Mouse (Mus musculus): ENCODE measurements around the gene Atp13a1.

The Atp13a1 gene

GRCm38 (mm10) chr8:69790773-69791367 is at the start of gene Atp13a1, which contains the start of gene Zfp866:
Gene Atp13a1, plus strand, starts transcription at chr8:69791163.
Gene Zfp866, minus strand, starts transcription at chr8:69791178.
- peak; percentile 81 for DNase-seq (ENCODE audit: low read depth, low spot score)

GRCm38 (mm10) chr8:69741231-69741630 is 49.7 kb upstream of the Atp13a1 start:
- no peak for DNase-seq (ENCODE audit: low read depth, low spot score)

- DNase-seq (ENCODE audit: low read depth, low spot score), result peak; percentile 94
Observed at GRCm38 (mm10) chr8:69749544-69750454, 41.2 kb upstream of the Atp13a1 start, which contains the start of gene Zfp963. Gene Zfp963, minus strand, starts transcription at chr8:69749970.

- DNase-seq (ENCODE audit: low read depth, low spot score), result no peak
Observed at GRCm38 (mm10) chr8:69752437-69752836, 38.5 kb upstream of the Atp13a1 start.

- DNase-seq (ENCODE audit: low read depth, low spot score), result no peak
Observed at GRCm38 (mm10) chr8:69758316-69758715, 32.6 kb upstream of the Atp13a1 start.

GRCm38 (mm10) chr8:69761814-69762445 is 29.0 kb upstream of the Atp13a1 start:
- DNase-seq (ENCODE audit: low read depth, low spot score), result no peak

- DNase-seq (ENCODE audit: low read depth, low spot score), result no peak
Observed at GRCm38 (mm10) chr8:69771221-69771620, 19.7 kb upstream of the Atp13a1 start.

GRCm38 (mm10) chr8:69772106-69772505 is 18.9 kb upstream of the Atp13a1 start:
- DNase-seq (ENCODE audit: low read depth, low spot score), result no peak

GRCm38 (mm10) chr8:69774503-69775148 is 16.3 kb upstream of the Atp13a1 start, which contains the start of gene Gm20422:
Gene Gm20422, minus strand, starts transcription at chr8:69774886.
- peak; percentile 93 for DNase-seq (ENCODE audit: low read depth, low spot score)

GRCm38 (mm10) chr8:69775149-69775534 is 15.8 kb upstream of the Atp13a1 start:
- DNase-seq (ENCODE audit: low read depth, low spot score), result no peak

GRCm38 (mm10) chr8:69777111-69777510 is 13.9 kb upstream of the Atp13a1 start:
- DNase-seq (ENCODE audit: low read depth, low spot score), result no peak

- no peak for DNase-seq (ENCODE audit: low read depth, low spot score)
Observed at GRCm38 (mm10) chr8:69789105-69789504, 1.9 kb upstream of the Atp13a1 start.

GRCm38 (mm10) chr8:69789731-69790130 is 1.2 kb upstream of the Atp13a1 start:
- DNase-seq (ENCODE audit: low read depth, low spot score), result no peak

- DNase-seq (ENCODE audit: low read depth, low spot score), result no peak
Observed at GRCm38 (mm10) chr8:69790364-69790763, 599 bp upstream of the Atp13a1 start.

GRCm38 (mm10) chr8:69791415-69792068 is 579 bp downstream of the Atp13a1 start:
- no peak for DNase-seq (ENCODE audit: low read depth, low spot score)

GRCm38 (mm10) chr8:69793666-69794065 is 2.7 kb downstream of the Atp13a1 start:
- DNase-seq (ENCODE audit: low read depth, low spot score), result no peak

GRCm38 (mm10) chr8:69794096-69794495 is 3.1 kb downstream of the Atp13a1 start:
- DNase-seq (ENCODE audit: low read depth, low spot score), result no peak

GRCm38 (mm10) chr8:69794901-69795300 is 3.9 kb downstream of the Atp13a1 start:
- no peak for DNase-seq (ENCODE audit: low read depth, low spot score)

- DNase-seq (ENCODE audit: low read depth, low spot score), result no peak
Observed at GRCm38 (mm10) chr8:69796721-69797345, 5.9 kb downstream of the Atp13a1 start.

- no peak for DNase-seq (ENCODE audit: low read depth, low spot score)
Observed at GRCm38 (mm10) chr8:69797661-69798060, 6.7 kb downstream of the Atp13a1 start.

- DNase-seq (ENCODE audit: low read depth, low spot score), result no peak
Observed at GRCm38 (mm10) chr8:69799261-69799660, 8.3 kb downstream of the Atp13a1 start.
